Mouse (Mus musculus): ENCODE measurements around the gene Hist1h2bc. TPM values are rescaled to one million over a fixed set of nuclear protein-coding genes. Genes with fewer than 3 reads are reported as not detected.

The Hist1h2bc gene
- total RNA-seq, 2 experiments from 2014 or later, result 57.7 to 374 TPM

GRCm38 (mm10) chr13:23729706-23730105 lies 45.7 kb downstream of the Hist1h2bc start:
- ATAC-seq (replicated peaks; ENCODE audit: poor library complexity, severe bottlenecking), result no peak

DNA sequence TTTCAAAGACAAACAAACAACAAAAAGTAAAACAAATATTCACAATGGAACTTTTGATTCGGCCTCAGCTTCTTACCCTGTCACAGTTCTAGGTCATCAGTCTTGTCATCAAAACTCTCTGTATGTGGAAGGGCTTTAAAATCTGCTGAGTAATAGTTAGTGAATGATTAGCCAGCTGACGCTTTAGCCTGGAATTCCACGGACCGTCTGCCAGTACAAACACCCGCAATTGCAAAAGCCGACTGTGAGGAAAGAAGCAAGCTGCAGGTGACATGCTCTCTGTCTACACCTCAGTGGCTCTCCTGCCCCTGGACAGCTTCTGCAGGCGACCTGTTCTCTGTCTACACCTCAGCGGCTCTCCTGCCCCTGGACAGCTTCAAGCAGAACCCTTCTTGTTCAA lies 46.5 kb downstream of the Hist1h2bc start:
- ATAC-seq (replicated peaks; ENCODE audit: poor library complexity, severe bottlenecking), result no peak

GRCm38 (mm10) chr13:23732156-23732804 lies 48.3 kb downstream of the Hist1h2bc start:
- ATAC-seq (replicated peaks; ENCODE audit: poor library complexity, severe bottlenecking), result peak; percentile 66; the same call in 1 of the 2 replicates

GRCm38 (mm10) chr13:23737091-23737490 lies 53.1 kb downstream of the Hist1h2bc start:
- ATAC-seq (replicated peaks; ENCODE audit: poor library complexity, severe bottlenecking), result no peak

DNA sequence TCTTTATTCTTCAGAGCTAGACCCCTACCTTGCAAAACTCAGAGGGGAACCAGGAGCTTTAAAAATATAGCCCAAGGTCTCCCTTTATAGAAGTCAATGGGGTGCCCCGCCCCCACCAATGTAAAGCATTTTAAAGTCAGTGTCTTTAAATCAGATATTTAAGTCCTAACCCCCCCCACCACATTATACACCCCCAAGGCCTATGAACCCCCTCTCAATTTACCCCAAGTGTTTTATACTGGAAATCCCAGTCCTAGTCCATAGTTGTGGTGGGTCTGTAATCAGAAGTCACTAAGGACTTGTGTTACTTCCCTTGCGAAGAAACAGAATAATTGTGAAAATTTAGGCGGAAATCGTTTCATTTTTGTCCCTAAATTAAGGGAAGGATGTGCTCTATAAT lies 54.0 kb downstream of the Hist1h2bc start:
- ATAC-seq (replicated peaks; ENCODE audit: poor library complexity, severe bottlenecking), result no peak

GRCm38 (mm10) chr13:23738677-23739068 lies 54.7 kb downstream of the Hist1h2bc start, which contains the start of gene Hist1h1c:
Gene Hist1h1c, plus strand, starts transcription at chr13:23738808.
- peak; percentile 68 for ATAC-seq (replicated peaks; ENCODE audit: poor library complexity, severe bottlenecking)

DNA sequence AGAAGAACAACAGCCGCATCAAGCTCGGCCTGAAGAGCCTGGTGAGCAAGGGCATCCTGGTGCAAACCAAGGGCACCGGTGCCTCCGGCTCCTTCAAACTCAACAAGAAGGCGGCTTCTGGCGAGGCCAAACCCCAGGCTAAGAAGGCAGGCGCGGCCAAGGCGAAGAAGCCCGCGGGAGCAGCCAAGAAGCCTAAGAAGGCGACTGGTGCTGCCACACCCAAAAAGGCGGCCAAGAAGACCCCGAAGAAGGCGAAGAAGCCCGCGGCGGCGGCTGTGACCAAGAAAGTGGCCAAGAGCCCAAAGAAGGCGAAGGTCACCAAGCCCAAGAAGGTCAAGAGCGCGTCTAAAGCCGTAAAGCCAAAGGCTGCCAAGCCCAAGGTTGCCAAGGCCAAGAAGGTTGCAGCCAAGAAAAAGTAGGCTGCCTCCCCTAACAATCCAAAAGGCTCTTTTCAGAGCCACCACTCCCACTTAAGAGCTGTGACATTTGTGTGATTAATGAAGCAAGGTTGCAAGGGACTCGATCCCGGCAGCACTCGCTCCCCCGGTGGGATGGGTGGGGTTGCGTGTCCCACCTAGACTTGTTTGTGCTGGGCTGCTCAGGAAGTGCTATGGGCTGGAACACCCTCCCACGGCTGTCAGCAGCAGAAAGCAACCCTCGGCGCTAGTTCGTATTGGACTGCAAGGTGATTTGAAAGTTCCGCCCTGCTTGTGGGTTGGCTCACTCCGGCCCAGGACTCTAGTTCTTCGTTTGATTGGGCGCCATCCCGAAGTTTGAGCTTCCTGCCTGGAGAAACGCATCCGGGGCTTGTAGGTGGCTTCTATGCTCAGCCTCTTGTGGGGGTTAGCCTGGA lies 55.3 kb downstream of the Hist1h2bc start:
- ATAC-seq (replicated peaks; ENCODE audit: poor library complexity, severe bottlenecking), result peak; percentile 72

DNA sequence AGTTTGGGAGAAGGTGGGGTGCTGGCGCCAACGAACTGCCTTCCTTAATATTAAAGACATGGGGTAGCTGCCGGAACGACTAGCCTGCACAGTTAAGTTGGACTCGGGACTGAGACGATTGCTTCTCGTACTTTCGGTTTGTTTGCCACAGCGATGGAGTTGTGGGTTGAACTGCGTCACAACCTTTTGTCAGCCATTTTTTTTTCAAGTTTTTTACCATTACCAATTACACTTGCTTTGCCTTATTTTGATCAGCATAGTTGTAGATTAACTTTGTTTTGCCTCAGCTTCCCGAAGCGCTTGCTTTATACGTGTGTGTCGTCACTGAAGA lies 55.9 kb downstream of the Hist1h2bc start:
- ATAC-seq (replicated peaks; ENCODE audit: poor library complexity, severe bottlenecking), result no peak

- no peak for ATAC-seq (replicated peaks; ENCODE audit: poor library complexity, severe bottlenecking)
Observed at GRCm38 (mm10) chr13:23740256-23740840, 56.3 kb downstream of the Hist1h2bc start.

DNA sequence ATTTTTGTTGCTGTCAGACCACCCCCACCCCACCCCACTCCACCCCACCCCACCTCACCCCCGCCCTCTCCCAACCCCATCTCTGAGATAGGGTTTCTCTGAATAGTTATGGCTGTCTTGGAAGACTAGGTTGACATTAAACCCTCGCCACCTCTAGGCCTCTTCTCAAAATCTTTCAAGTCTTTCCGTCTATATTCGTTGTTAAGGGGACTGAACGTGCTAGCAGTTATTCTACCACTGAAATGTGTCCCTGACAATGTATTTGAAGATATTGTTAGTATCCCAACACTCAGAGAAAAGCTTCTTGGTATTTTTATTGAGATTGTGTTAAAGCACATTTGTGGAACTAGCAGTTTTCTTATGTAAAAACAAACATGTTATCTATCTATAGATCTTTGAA lies 56.9 kb downstream of the Hist1h2bc start:
- no peak for ATAC-seq (replicated peaks; ENCODE audit: poor library complexity, severe bottlenecking)

GRCm38 (mm10) chr13:23742007-23742406 lies 58.0 kb downstream of the Hist1h2bc start:
- ATAC-seq (replicated peaks; ENCODE audit: poor library complexity, severe bottlenecking), result no peak

Other genes with a start within 250 kb of the Hist1h2bc start
Only the 30 nearest of the 37 such genes appear.
- 23.5 TPM in 1 of 2 replicates, not detected in the other for gene Hist1h2af, start 150.3 kb upstream of the Hist1h2bc start, total RNA-seq (2014; fragmentation: Nextera tagmentation)
- 2,010 and 2,453 TPM in 2 replicates for gene Hist1h2af, start 150.3 kb upstream of the Hist1h2bc start, total RNA-seq (2017)
- gene Hist1h3g, start 148.8 kb upstream of the Hist1h2bc start, total RNA-seq (2014; fragmentation: Nextera tagmentation), result 60.4 and 108 TPM in 2 replicates
- gene Hist1h3g, start 148.8 kb upstream of the Hist1h2bc start, total RNA-seq (2017), result 191 and 281 TPM in 2 replicates
- 17.1 and 20.3 TPM in 2 replicates for gene Hist1h2bh, start 140.8 kb upstream of the Hist1h2bc start, total RNA-seq (2014; fragmentation: Nextera tagmentation)
- 126 and 172 TPM in 2 replicates for gene Hist1h2bh, start 140.8 kb upstream of the Hist1h2bc start, total RNA-seq (2017)
- 4.9 and 8.2 TPM in 2 replicates for gene Hist1h3f, start 140.1 kb upstream of the Hist1h2bc start, total RNA-seq (2014; fragmentation: Nextera tagmentation)
- gene Hist1h3f, start 140.1 kb upstream of the Hist1h2bc start, total RNA-seq (2017), result 77.5 and 127 TPM in 2 replicates
- gene Hist1h4f, start 132.6 kb upstream of the Hist1h2bc start, total RNA-seq (2014; fragmentation: Nextera tagmentation), result 37.6 and 86.3 TPM in 2 replicates
- gene Hist1h4f, start 132.6 kb upstream of the Hist1h2bc start, total RNA-seq (2017), result 2,370 and 2,590 TPM in 2 replicates
- gene Hist1h1d, start 130.9 kb upstream of the Hist1h2bc start, total RNA-seq (2014; fragmentation: Nextera tagmentation), result 13.1 and 13.2 TPM in 2 replicates
- gene Hist1h1d, start 130.9 kb upstream of the Hist1h2bc start, total RNA-seq (2017), result 109 and 113 TPM in 2 replicates
- 27.2 and 37.9 TPM in 2 replicates for gene Hist1h3e, start 121.8 kb upstream of the Hist1h2bc start, total RNA-seq (2014; fragmentation: Nextera tagmentation)
- gene Hist1h3e, start 121.8 kb upstream of the Hist1h2bc start, total RNA-seq (2017), result 218 and 293 TPM in 2 replicates
- 5.5 and 7.4 TPM in 2 replicates for gene Hist1h2ae, start 113.0 kb upstream of the Hist1h2bc start, total RNA-seq (2014; fragmentation: Nextera tagmentation)
- 405 and 464 TPM in 2 replicates for gene Hist1h2ae, start 113.0 kb upstream of the Hist1h2bc start, total RNA-seq (2017)
- 160 and 268 TPM in 2 replicates for gene Hist1h2bg, start 112.8 kb upstream of the Hist1h2bc start, total RNA-seq (2014; fragmentation: Nextera tagmentation)
- 1,365 and 1,429 TPM in 2 replicates for gene Hist1h2bg, start 112.8 kb upstream of the Hist1h2bc start, total RNA-seq (2017)
- gene Hist1h2bf, start 110.0 kb upstream of the Hist1h2bc start, total RNA-seq (2014; fragmentation: Nextera tagmentation), result 148 and 188 TPM in 2 replicates
- 453 and 461 TPM in 2 replicates for gene Hist1h2bf, start 110.0 kb upstream of the Hist1h2bc start, total RNA-seq (2017)
- gene Hist1h2ad, start 109.8 kb upstream of the Hist1h2bc start, total RNA-seq (2014; fragmentation: Nextera tagmentation), result not detected in 2 replicates
- gene Hist1h2ad, start 109.8 kb upstream of the Hist1h2bc start, total RNA-seq (2017), result 685 and 1,721 TPM in 2 replicates
- 52.8 and 62.0 TPM in 2 replicates for gene Hist1h3d, start 108.4 kb upstream of the Hist1h2bc start, total RNA-seq (2014; fragmentation: Nextera tagmentation)
- gene Hist1h3d, start 108.4 kb upstream of the Hist1h2bc start, total RNA-seq (2017), result 83.5 and 136 TPM in 2 replicates
- 116 and 278 TPM in 2 replicates for gene Hist1h4d, start 102.6 kb upstream of the Hist1h2bc start, total RNA-seq (2014; fragmentation: Nextera tagmentation)
- 929 and 1,118 TPM in 2 replicates for gene Hist1h4d, start 102.6 kb upstream of the Hist1h2bc start, total RNA-seq (2017)
- 16.4 and 17.5 TPM in 2 replicates for gene Hist1h2be, start 63.1 kb upstream of the Hist1h2bc start, total RNA-seq (2014; fragmentation: Nextera tagmentation)
- 82.4 and 146 TPM in 2 replicates for gene Hist1h2be, start 63.1 kb upstream of the Hist1h2bc start, total RNA-seq (2017)
- gene Hist1h1e, start 61.6 kb upstream of the Hist1h2bc start, total RNA-seq (2014; fragmentation: Nextera tagmentation), result 111 and 199 TPM in 2 replicates
- 255 and 282 TPM in 2 replicates for gene Hist1h1e, start 61.6 kb upstream of the Hist1h2bc start, total RNA-seq (2017)
- gene Hist1h2ac, start 251 bp upstream of the Hist1h2bc start, total RNA-seq (2014; fragmentation: Nextera tagmentation), result 2.4 and 4.1 TPM in 2 replicates
- gene Hist1h2ac, start 251 bp upstream of the Hist1h2bc start, total RNA-seq (2017), result 173 TPM in 2 replicates
- not detected in 2 replicates for gene Hist1h1t, start 11.6 kb downstream of the Hist1h2bc start, total RNA-seq (2014; fragmentation: Nextera tagmentation)
- gene Hist1h1t, start 11.6 kb downstream of the Hist1h2bc start, total RNA-seq (2017), result 1.0 TPM in 1 of 2 replicates, not detected in the other
- gene Hist1h4c, start 14.3 kb downstream of the Hist1h2bc start, total RNA-seq (2014; fragmentation: Nextera tagmentation), result 14.3 and 82.6 TPM in 2 replicates
- gene Hist1h4c, start 14.3 kb downstream of the Hist1h2bc start, total RNA-seq (2017), result 308 and 366 TPM in 2 replicates
- gene Hfe, start 26.7 kb downstream of the Hist1h2bc start, total RNA-seq (2014; fragmentation: Nextera tagmentation), result 7.9 and 19.9 TPM in 2 replicates
- gene Hfe, start 26.7 kb downstream of the Hist1h2bc start, total RNA-seq (2017), result 7.6 and 9.7 TPM in 2 replicates
- gene Hist1h1c, start 54.6 kb downstream of the Hist1h2bc start, total RNA-seq (2014; fragmentation: Nextera tagmentation), result 61.8 and 110 TPM in 2 replicates
- 737 and 810 TPM in 2 replicates for gene Hist1h1c, start 54.6 kb downstream of the Hist1h2bc start, total RNA-seq (2017)
- 24.5 and 38.0 TPM in 2 replicates for gene Hist1h3c, start 61.4 kb downstream of the Hist1h2bc start, total RNA-seq (2014; fragmentation: Nextera tagmentation)
- 507 and 886 TPM in 2 replicates for gene Hist1h3c, start 61.4 kb downstream of the Hist1h2bc start, total RNA-seq (2017)
- gene Hist1h2bb, start 62.5 kb downstream of the Hist1h2bc start, total RNA-seq (2014; fragmentation: Nextera tagmentation), result 155 and 176 TPM in 2 replicates
- 3,446 and 3,529 TPM in 2 replicates for gene Hist1h2bb, start 62.5 kb downstream of the Hist1h2bc start, total RNA-seq (2017)
- 9.2 and 31.4 TPM in 2 replicates for gene Hist1h2ab, start 66.9 kb downstream of the Hist1h2bc start, total RNA-seq (2014; fragmentation: Nextera tagmentation)
- 1,996 and 2,074 TPM in 2 replicates for gene Hist1h2ab, start 66.9 kb downstream of the Hist1h2bc start, total RNA-seq (2017)
- 92.5 and 158 TPM in 2 replicates for gene Hist1h3b, start 68.1 kb downstream of the Hist1h2bc start, total RNA-seq (2014; fragmentation: Nextera tagmentation)
- gene Hist1h3b, start 68.1 kb downstream of the Hist1h2bc start, total RNA-seq (2017), result 628 and 657 TPM in 2 replicates
- gene Hist1h4b, start 72.8 kb downstream of the Hist1h2bc start, total RNA-seq (2014; fragmentation: Nextera tagmentation), result 70.4 and 87.8 TPM in 2 replicates
- 487 and 745 TPM in 2 replicates for gene Hist1h4b, start 72.8 kb downstream of the Hist1h2bc start, total RNA-seq (2017)
- gene Hist1h4a, start 77.0 kb downstream of the Hist1h2bc start, total RNA-seq (2014; fragmentation: Nextera tagmentation), result 9.3 and 71.7 TPM in 2 replicates
- 657 and 709 TPM in 2 replicates for gene Hist1h4a, start 77.0 kb downstream of the Hist1h2bc start, total RNA-seq (2017)
- 33.7 and 64.5 TPM in 2 replicates for gene Hist1h3a, start 78.2 kb downstream of the Hist1h2bc start, total RNA-seq (2014; fragmentation: Nextera tagmentation)
- gene Hist1h3a, start 78.2 kb downstream of the Hist1h2bc start, total RNA-seq (2017), result 287 and 376 TPM in 2 replicates
- gene Hist1h1a, start 79.5 kb downstream of the Hist1h2bc start, total RNA-seq (2014; fragmentation: Nextera tagmentation), result 143 and 207 TPM in 2 replicates
- gene Hist1h1a, start 79.5 kb downstream of the Hist1h2bc start, total RNA-seq (2017), result 1,974 and 2,146 TPM in 2 replicates
- not detected in 2 replicates for gene Trim38, start 85.7 kb downstream of the Hist1h2bc start, total RNA-seq (2014; fragmentation: Nextera tagmentation)
- gene Trim38, start 85.7 kb downstream of the Hist1h2bc start, total RNA-seq (2017), result not detected in 2 replicates
- gene Slc17a2, start 122.8 kb downstream of the Hist1h2bc start, total RNA-seq (2014; fragmentation: Nextera tagmentation), result not detected in 2 replicates
- not detected in 2 replicates for gene Slc17a2, start 122.8 kb downstream of the Hist1h2bc start, total RNA-seq (2017)